Mouse (Mus musculus): ENCODE measurements at regions not wholly inside any gene's neighbourhood (a gene's known extent, or its start where the extent isn't known, plus 50 kb on each side); places are given as distances from the start of the nearest gene placed in this dataset.

DNA sequence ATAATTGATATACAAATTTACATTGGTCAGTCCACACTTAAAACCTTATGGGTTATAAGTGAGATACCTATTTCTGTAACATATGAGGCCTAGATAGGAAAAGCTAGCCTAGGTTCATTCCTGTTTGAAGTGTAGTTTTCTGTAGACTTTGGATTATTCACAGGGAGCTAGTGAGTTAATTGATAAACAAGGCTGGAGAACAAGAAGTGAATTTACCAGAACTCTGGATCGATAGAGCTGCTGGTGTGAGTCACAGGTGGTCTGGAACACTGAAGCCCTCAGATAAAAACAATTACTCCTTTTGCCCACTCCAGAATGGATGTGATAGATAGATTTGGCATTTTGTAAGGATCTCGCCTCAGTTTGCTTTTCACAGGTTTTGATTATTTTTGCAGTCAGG lies 62.0 kb upstream of the Rtl1 start:
- Histone ChIP-seq H3K4me3 (ENCODE audit: control insufficient read depth, low read depth, low read length) (no peak overlapping the region), H3K36me3 (ENCODE audit: control insufficient read depth, insufficient read depth, low read length) (no peaks in the 10 kb centered on the region), H3K27me3 (ENCODE audit: control insufficient read depth, insufficient read depth, low read length) (no peaks in the 10 kb centered on the region), H3K4me1 (ENCODE audit: control insufficient read depth, insufficient read depth, low read length) (no peaks in the 10 kb centered on the region), H3K27ac (ENCODE audit: control insufficient read depth, insufficient read depth, low read depth, low read length) (no peak overlapping the region)
- TF ChIP-seq CTCF (IDR thresholded peaks at IDR 0.05; ENCODE audit: control insufficient read depth, insufficient read depth, insufficient replicate concordance, low read depth, low read length): no peak
- no peak for TF ChIP-seq POLR2A (IDR thresholded peaks at IDR 0.05; ENCODE audit: control insufficient read depth, low read depth, low read length)

DNA sequence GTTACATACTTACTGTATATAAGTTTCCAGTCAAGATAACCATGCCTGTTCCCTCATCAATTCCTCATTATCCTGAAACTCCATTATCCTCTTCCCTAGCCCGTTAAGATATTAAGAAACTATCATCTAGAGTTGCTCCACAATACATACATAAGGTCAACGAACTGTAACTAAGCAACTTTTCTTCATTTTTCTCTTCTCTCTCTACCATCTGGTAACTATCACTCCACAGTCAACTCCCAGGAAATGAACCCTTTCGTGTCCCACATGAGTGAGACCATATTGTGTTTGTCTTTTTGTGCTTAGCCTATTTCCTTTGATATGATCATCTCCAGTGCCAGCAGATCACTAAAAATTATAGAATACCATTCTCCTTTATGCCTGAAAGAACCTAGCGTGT lies 74.6 kb upstream of the Rtl1 start:
- Histone ChIP-seq H3K27me3 (ENCODE audit: control insufficient read depth, insufficient read depth, low read length) (no peaks in the 10 kb centered on the region), H3K4me3 (ENCODE audit: control insufficient read depth, low read depth, low read length) (no peak overlapping the region), H3K36me3 (ENCODE audit: control insufficient read depth, insufficient read depth, low read length) (no peaks in the 10 kb centered on the region), H3K27ac (ENCODE audit: control insufficient read depth, insufficient read depth, low read depth, low read length) (no peak overlapping the region), H3K4me1 (ENCODE audit: control insufficient read depth, insufficient read depth, low read length) (no peaks in the 10 kb centered on the region)
- no peak for TF ChIP-seq CTCF (IDR thresholded peaks at IDR 0.05; ENCODE audit: control insufficient read depth, insufficient read depth, insufficient replicate concordance, low read depth, low read length)
- no peak for TF ChIP-seq POLR2A (IDR thresholded peaks at IDR 0.05; ENCODE audit: control insufficient read depth, low read depth, low read length)

DNA sequence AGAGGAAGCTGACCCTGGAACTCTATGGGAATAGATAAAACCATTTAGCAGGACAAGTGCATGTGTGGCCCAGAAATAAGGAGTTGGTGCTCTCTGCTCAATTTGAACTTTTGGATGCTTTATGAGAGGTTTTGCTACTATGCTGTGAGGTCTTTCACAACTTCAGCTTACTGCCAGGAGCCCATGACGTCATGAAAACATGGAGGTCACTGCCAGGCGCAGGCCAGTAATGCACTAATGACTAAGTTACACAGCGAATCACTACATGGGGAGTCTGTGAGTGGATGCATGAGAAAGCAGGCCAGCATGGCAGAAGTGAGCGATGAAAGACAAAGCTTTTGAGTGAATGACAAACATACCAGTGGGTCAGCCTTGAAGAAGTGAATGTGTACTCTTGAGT lies 93.9 kb upstream of the Rtl1 start:
- H3K36me3 ChIP-seq (ENCODE audit: control insufficient read depth, insufficient read depth, low read length): no peaks in the 10 kb centered on the region

DNA sequence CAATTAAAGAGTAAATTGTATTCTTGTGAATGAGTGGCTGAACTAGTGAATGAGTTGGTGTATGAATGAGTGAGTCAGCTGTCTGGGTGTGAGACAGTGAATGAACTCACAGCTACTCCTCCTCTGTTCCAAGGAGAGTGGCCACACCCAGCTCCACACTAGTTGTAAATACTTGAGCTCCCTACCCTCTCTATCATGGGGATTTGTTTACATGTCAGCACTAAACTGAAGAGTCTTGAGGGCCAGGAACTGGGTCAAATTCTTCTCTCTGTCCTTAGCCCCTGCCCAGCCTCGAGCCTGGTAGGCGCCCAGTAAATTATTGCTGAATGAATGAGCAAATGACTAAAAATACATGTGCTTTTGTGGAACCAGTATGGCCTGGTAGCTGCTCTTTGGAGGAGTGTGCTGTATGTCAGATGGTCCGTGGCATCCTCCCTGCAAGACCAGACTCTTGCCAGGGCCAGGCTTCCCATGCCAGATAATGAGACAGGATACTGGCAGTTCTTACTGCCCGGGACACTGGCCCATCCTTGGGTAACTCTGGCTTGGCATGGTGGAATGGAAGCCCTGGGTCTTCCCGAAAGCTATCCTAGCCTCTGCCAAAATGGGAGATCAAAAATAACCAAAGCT lies 94.8 kb upstream of the Rtl1 start:
- Histone ChIP-seq H3K36me3 (ENCODE audit: control insufficient read depth, insufficient read depth, low read length) (no peaks in the 10 kb centered on the region), H3K4me3 (ENCODE audit: control insufficient read depth, low read depth, low read length) (no peak overlapping the region), H3K27ac (ENCODE audit: control insufficient read depth, insufficient read depth, low read depth, low read length) (no peak overlapping the region), H3K27me3 (ENCODE audit: control insufficient read depth, insufficient read depth, low read length) (no peaks in the 10 kb centered on the region), H3K4me1 (ENCODE audit: control insufficient read depth, insufficient read depth, low read length) (no peaks in the 10 kb centered on the region)
- TF ChIP-seq POLR2A (IDR thresholded peaks at IDR 0.05; ENCODE audit: control insufficient read depth, low read depth, low read length): no peak
- TF ChIP-seq CTCF (IDR thresholded peaks at IDR 0.05; ENCODE audit: control insufficient read depth, insufficient read depth, insufficient replicate concordance, low read depth, low read length): no peak

More for the DNA sequence above, 93.9 kb upstream of the Rtl1 start:
- Histone ChIP-seq H3K27me3 (ENCODE audit: control insufficient read depth, insufficient read depth, low read length) (no peaks in the 10 kb centered on the region), H3K4me3 (ENCODE audit: control insufficient read depth, low read depth, low read length) (no peak overlapping the region), H3K4me1 (ENCODE audit: control insufficient read depth, insufficient read depth, low read length) (no peaks in the 10 kb centered on the region), H3K27ac (ENCODE audit: control insufficient read depth, insufficient read depth, low read depth, low read length) (no peak overlapping the region)
- no peak for TF ChIP-seq CTCF (IDR thresholded peaks at IDR 0.05; ENCODE audit: control insufficient read depth, insufficient read depth, insufficient replicate concordance, low read depth, low read length)
- TF ChIP-seq POLR2A (IDR thresholded peaks at IDR 0.05; ENCODE audit: control insufficient read depth, low read depth, low read length): no peak

DNA sequence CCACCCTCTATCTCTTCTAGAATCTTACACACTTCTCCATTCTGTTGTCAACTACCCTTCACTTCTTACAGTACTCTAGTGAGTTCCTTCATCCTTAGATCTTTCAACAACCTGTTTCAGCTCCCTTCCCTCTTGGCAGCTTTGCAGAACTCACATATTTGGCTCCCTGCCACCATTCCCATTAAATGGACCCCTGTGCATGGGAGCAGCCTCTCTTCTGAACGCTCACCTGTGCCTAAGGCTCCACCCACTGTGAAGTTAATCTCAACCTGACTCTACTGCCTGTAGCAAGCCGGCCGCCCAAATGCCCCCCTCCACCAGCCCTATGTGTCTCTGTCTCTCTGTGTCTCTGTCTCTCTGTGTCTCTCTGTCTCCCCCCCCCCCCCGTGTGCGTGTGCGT lies 106.7 kb upstream of the Rtl1 start:
- Histone ChIP-seq H3K27ac (ENCODE audit: control insufficient read depth, insufficient read depth, low read depth, low read length) (no peak overlapping the region), H3K4me1 (ENCODE audit: control insufficient read depth, insufficient read depth, low read length) (peaks cover 4% of the 10 kb centered on the region; the same call in 1 of the 2 replicates), H3K27me3 (ENCODE audit: control insufficient read depth, insufficient read depth, low read length) (no peaks in the 10 kb centered on the region), H3K4me3 (ENCODE audit: control insufficient read depth, low read depth, low read length) (no peak overlapping the region), H3K36me3 (ENCODE audit: control insufficient read depth, insufficient read depth, low read length) (no peaks in the 10 kb centered on the region)
- TF ChIP-seq CTCF (IDR thresholded peaks at IDR 0.05; ENCODE audit: control insufficient read depth, insufficient read depth, insufficient replicate concordance, low read depth, low read length) (no peak), POLR2A (IDR thresholded peaks at IDR 0.05; ENCODE audit: control insufficient read depth, low read depth, low read length) (no peak)

DNA sequence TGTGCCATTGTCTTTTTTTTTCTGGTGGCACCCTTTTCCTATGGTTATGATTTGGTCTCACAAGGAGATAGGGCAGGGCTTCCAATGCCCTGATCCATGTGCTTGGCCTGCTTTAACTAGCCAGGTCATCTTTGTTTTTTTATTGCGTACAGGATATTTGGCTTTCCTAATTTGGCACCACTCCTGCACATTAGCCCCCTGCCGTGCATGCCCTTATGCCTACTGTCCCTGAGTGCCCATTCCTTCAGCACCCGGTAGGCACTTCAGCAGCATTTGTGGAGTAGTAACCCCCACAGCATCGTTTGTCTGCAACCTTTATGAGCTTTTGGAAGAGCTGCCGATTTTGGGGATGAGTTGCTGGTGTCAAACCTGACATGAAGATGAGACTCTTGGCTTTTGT lies 109.5 kb upstream of the Rtl1 start:
- no peak overlapping the region for H3K4me3 ChIP-seq (ENCODE audit: control insufficient read depth, low read depth, low read length)
- H3K27me3 ChIP-seq (ENCODE audit: control insufficient read depth, insufficient read depth, low read length): no peaks in the 10 kb centered on the region
- TF ChIP-seq POLR2A (IDR thresholded peaks at IDR 0.05; ENCODE audit: control insufficient read depth, low read depth, low read length): no peak
- no peak for TF ChIP-seq CTCF (IDR thresholded peaks at IDR 0.05; ENCODE audit: control insufficient read depth, insufficient read depth, insufficient replicate concordance, low read depth, low read length)
- no peak overlapping the region for H3K27ac ChIP-seq (ENCODE audit: control insufficient read depth, insufficient read depth, low read depth, low read length)
- H3K36me3 ChIP-seq (ENCODE audit: control insufficient read depth, insufficient read depth, low read length): no peaks in the 10 kb centered on the region
- H3K4me1 ChIP-seq (ENCODE audit: control insufficient read depth, insufficient read depth, low read length): peaks cover 4% of the 10 kb centered on the region; the same call in 1 of the 2 replicates

DNA sequence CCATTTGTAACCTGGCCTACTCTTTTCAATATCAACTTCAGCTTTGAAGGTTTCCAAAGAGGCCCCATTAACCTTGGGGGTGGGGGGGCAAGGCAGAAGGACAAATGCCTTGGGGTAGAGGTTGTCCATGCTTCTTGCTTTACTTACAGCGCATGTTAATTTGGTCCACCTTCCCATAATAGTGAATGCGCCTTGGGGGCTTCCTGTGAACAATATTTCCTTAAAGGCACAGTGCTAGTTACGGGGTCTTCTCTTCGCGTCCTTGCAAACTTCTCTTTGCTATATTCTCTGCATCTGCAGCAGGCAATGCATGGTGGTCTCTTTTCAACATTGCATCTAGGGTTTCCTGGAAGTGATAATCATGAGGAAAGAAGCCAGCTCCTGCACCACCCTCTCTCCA lies 111.3 kb upstream of the Rtl1 start:
- Histone ChIP-seq H3K4me3 (ENCODE audit: control insufficient read depth, low read depth, low read length) (no peak overlapping the region), H3K27me3 (ENCODE audit: control insufficient read depth, insufficient read depth, low read length) (no peaks in the 10 kb centered on the region), H3K36me3 (ENCODE audit: control insufficient read depth, insufficient read depth, low read length) (no peaks in the 10 kb centered on the region), H3K27ac (ENCODE audit: control insufficient read depth, insufficient read depth, low read depth, low read length) (no peak overlapping the region), H3K4me1 (ENCODE audit: control insufficient read depth, insufficient read depth, low read length) (peaks cover 4% of the 10 kb centered on the region; the same call in 1 of the 2 replicates)
- TF ChIP-seq CTCF (IDR thresholded peaks at IDR 0.05; ENCODE audit: control insufficient read depth, insufficient read depth, insufficient replicate concordance, low read depth, low read length) (no peak), POLR2A (IDR thresholded peaks at IDR 0.05; ENCODE audit: control insufficient read depth, low read depth, low read length) (no peak)
